8 mouse cellular contexts compared by ENCODE assay signal in genomic region chr9:44878776-44879500, GRCm38 (mm10). TPM values are rescaled to one million over a fixed set of nuclear protein-coding genes. Genes with fewer than 3 reads are reported as not detected.
DNase-seq lines count a peak whose midpoint lies in the region; ATAC-seq and TF ChIP-seq lines count a peak whose summit lies in the region.

No protein-coding gene starts in this region.

- peaks cover 66% of the 10 kb centered on the region for H3K4me1 ChIP-seq in hindbrain, embryonic 15.5 days (replicated peaks)
- H3K4me1 ChIP-seq in midbrain, embryonic 14.5 days (ENCODE audit: control insufficient read depth, insufficient read depth, low read length), result peaks cover 42% of the 10 kb centered on the region

- peak overlapping the region; percentile 99 for H3K9ac ChIP-seq in hindbrain, embryonic 15.5 days
- peak overlapping the region; percentile 94 for H3K9ac ChIP-seq in midbrain, embryonic 14.5 days (replicated peaks; ENCODE audit: low read length)

- H3K9me3 ChIP-seq in hindbrain, embryonic 15.5 days, result no peaks in the 10 kb centered on the region
- H3K9me3 ChIP-seq in midbrain, embryonic 14.5 days (ENCODE audit: control insufficient read depth, low read length), result no peaks in the 10 kb centered on the region

- no peak for ATAC-seq in hindbrain, embryonic 15.5 days (ENCODE audit: low FRiP score, low read depth)
- no peak for ATAC-seq in midbrain, embryonic 14.5 days (ENCODE audit: low FRiP score, low TSS enrichment)

- no peak overlapping the region; the same call in 1 of the 2 replicates for H3K27ac ChIP-seq in left cerebral cortex, adult 2 months
- peak overlapping the region; percentile 100 for H3K27ac ChIP-seq in hindbrain, embryonic 15.5 days (replicated peaks)
- H3K27ac ChIP-seq in midbrain, embryonic 14.5 days (replicated peaks; ENCODE audit: low read depth, low read length), result peak overlapping the region; percentile 99

- intact Hi-C loops in left cerebral cortex, adult 2 months (cut with DNase I), result no loop called here
- intact Hi-C loops in left cerebral cortex, postnatal 10 days (cut with DNase I), result no loop called here

- H3K27me3 ChIP-seq in hindbrain, embryonic 15.5 days, result no peaks in the 10 kb centered on the region
- H3K27me3 ChIP-seq in midbrain, embryonic 14.5 days (ENCODE audit: control insufficient read depth, insufficient read depth, low read length), result no peaks in the 10 kb centered on the region

- H3K4me2 ChIP-seq in hindbrain, embryonic 15.5 days, result peak overlapping the region; percentile 92
- H3K4me2 ChIP-seq in midbrain, embryonic 14.5 days (ENCODE audit: low read length), result peak overlapping the region; percentile 90

- peak overlapping the region; percentile 92 for H3K4me3 ChIP-seq in left cerebral cortex, adult 2 months
- peak overlapping the region; percentile 92 for H3K4me3 ChIP-seq in hindbrain, embryonic 15.5 days
- peak overlapping the region; percentile 99 for H3K4me3 ChIP-seq in midbrain, embryonic 14.5 days (replicated peaks; ENCODE audit: low read depth, low read length)

- no peak for DNase-seq in left cerebral cortex, adult 2 months (ENCODE audit: extremely low spot score in 1 of 2, low spot score in 2 of 2)
- no peak for DNase-seq in left cerebral cortex, postnatal 10 days (ENCODE audit: extremely low spot score in 1 of 2, low spot score in 2 of 2)
- DNase-seq in brain, adult 2 months (ENCODE audit: low read depth, low spot score), result peak; percentile 56
- DNase-seq in midbrain, embryonic 14.5 days, result peak; percentile 46
- no peak for DNase-seq in urinary bladder, adult 2 months (ENCODE audit: low spot score)
- DNase-seq in ovary, adult 18-20 months (ENCODE audit: low spot score), result no peak
- DNase-seq in kidney, postnatal 14 days, result no peak

- TF ChIP-seq CTCF in left cerebral cortex, adult 2 months (IDR thresholded peaks at IDR 0.05), result no peak

- 14% methylated on average over 9 of the region's 9 CpGs for WGBS in hindbrain, embryonic 15.5 days
- WGBS in midbrain, embryonic 14.5 days, result 17% methylated on average over 9 of the region's 9 CpGs

- H3K36me3 ChIP-seq in hindbrain, embryonic 15.5 days, result no peaks in the 10 kb centered on the region
- H3K36me3 ChIP-seq in midbrain, embryonic 14.5 days (ENCODE audit: control insufficient read depth, insufficient read depth, low read length), result no peaks in the 10 kb centered on the region

RNA-seq across cellular contexts. Expression of gene Kmt2a, which starts 2.2 kb away (rescaled TPM):
- total RNA-seq in left cerebral cortex, adult 2 months (2021), result 10 to 100 TPM; 81.5 to 97.4 TPM
- total RNA-seq in left cerebral cortex, postnatal 10 days (2021), result 10 to 100 TPM; 43.2 to 49.7 TPM
- 23.2 and 25.9 TPM in 2 replicates for polyA plus RNA-seq in hindbrain, embryonic 15.5 days (2015; fragmentation: Nextera tagmentation; extraction: Ambion mirVana)
- 21.0 and 22.2 TPM in 2 replicates for polyA plus RNA-seq in midbrain, embryonic 14.5 days (2014; fragmentation: Nextera tagmentation; extraction: Ambion mirVana)
- 11.7 and 16.2 TPM in 2 replicates for polyA plus RNA-seq in urinary bladder, adult 2 months (2012; rRNA removed)

RNA-seq across cellular contexts. Expression of gene Atp5l, which starts 41.6 kb away (rescaled TPM):
- total RNA-seq in left cerebral cortex, adult 2 months (2021), result 100 to 1,000 TPM; 302 to 340 TPM
- 100 to 1,000 TPM; 377 to 378 TPM for total RNA-seq in left cerebral cortex, postnatal 10 days (2021)
- polyA plus RNA-seq in hindbrain, embryonic 15.5 days (2015; fragmentation: Nextera tagmentation; extraction: Ambion mirVana), result 802 and 842 TPM in 2 replicates
- polyA plus RNA-seq in midbrain, embryonic 14.5 days (2014; fragmentation: Nextera tagmentation; extraction: Ambion mirVana), result 698 and 917 TPM in 2 replicates
- polyA plus RNA-seq in urinary bladder, adult 2 months (2012; rRNA removed), result 679 and 839 TPM in 2 replicates

Comparison
In these comparisons a context has a peak if more than half of its experiments do, and no peak if none do; other contexts are left out.
1. DNase-seq: peak in brain, adult 2 months (single experiment) and midbrain, embryonic 14.5 days (single experiment); none in left cerebral cortex, adult 2 months (0 of 2), left cerebral cortex, postnatal 10 days (0 of 2), urinary bladder, adult 2 months (single experiment), ovary, adult 18-20 months (single experiment) and kidney, postnatal 14 days (single experiment).
2. Peak in every context shown above with its lines, with median percentiles within 50 percentile points of each other: H3K4me3 ChIP-seq.